Mouse (Mus musculus) mouse trophoblast stem cell (cell line): ENCODE measurements around the gene Matn3.
"Not testable (repeated sequence)": the region's sequence is repeated elsewhere in the genome, so short reads cannot be mapped to it uniquely, and the experiment has no call there.

Experiments
- in situ Hi-C, 2 experiments: fragments of 300-500 bp; cut with MseI, MboI; formaldehyde crosslinking; loops; 2 replicates in 1 of 2; 3 replicates in 1 of 2; pipeline ENCODE4 v1.15.1; 2025

Matn3 gene

DNA sequence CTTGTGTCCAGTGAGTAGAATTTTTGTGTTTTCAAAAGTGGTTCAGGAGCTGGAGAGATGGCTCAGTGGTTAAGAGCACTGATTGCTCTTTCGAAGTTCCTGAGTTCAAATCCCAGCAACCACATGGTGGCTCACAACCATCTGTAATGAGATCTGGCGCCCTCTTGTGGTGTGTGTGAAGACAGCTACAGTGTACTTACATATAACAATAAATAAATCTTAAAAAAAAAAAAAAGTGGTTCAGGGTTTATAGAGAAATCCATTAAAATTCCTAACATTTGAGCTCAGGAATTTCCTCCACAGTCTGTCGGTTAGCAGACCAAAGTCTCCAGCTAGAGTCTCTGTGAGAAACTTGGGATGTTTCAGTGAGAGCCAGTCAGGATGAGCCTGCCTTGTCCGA, 11.5 kb upstream of the Matn3 start:
- in situ Hi-C loops, result not testable (repeated sequence)

DNA sequence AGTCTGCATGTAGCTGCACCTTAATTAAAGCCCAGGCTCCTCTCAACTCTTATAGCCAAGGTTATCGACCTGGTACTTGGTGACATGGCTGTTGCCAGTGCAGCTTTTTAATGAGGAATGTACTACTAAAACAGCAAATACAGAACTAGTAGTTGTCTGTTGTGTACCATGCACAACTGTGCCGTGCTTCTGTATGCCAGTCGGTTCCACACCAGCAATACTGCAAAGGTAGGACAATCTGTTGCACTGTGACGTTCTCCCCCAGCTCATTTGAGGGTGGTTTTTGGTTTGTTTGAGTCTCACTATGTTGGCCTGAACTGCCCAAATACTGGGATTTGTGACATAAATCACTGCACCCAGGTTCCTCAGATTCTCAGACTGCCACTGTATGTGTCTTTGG, 8.2 kb upstream of the Matn3 start:
- in situ Hi-C loops, result no loop called here

GRCm38 (mm10) chr12:8940011-8941005, 7.4 kb upstream of the Matn3 start:
- in situ Hi-C loops, result no loop called here

DNA sequence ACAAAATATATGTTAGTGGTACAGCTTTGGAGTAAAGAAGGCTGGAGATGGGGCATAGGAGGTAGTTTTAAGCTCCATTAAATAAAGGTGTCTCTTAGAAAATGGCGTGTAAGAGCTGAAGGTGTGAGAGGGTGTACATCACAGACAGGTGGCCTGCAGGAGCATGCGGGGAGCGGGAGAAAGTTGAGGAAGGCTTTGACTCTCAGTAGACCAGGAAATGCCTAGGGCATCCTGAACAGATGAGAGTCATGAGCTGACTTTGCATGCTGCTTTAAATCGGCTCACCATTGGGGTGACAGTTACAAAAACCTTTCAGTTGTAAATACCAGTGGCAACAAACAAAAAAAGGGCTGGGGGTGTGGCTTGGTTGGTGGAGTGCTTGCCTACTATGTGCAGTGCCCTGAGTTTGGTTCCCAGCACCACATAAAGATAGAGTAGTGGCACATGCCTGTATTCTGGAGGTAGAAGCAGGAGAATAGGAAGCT, 6.6 kb upstream of the Matn3 start:
- in situ Hi-C loops, result no loop called here

DNA sequence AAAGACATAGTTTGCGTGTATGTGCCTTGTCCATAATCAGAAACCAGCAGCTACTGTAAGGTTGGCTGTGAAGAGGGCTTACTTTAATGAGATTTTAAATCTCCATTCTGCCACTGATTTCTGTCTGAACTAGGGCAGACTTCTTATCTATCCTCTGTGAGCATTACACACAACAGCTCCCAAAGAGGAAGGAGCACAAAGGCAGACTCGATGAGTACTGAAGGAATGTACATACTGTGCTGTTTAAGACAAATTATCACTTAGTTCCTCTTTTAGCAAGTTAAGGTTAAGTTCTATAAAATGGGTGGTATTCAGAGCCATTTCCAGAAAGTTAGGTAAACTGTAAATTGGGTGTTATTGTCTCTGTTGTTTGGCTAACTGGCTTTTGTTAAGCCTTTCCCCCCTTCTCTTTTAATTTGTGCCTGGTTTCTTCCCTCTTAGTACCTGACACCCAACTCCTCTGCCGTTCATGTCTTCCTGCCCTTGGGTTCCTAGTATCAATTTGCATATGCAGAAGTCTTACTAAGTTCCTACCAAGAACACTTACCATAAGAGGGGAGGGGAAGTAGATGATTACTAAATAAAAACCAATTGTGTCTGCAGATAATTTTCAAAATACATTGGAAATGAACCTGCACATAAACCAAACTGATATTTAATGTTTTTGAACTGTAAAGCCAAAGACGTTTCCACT, 5.9 kb upstream of the Matn3 start:
- in situ Hi-C loops, result no loop called here

DNA sequence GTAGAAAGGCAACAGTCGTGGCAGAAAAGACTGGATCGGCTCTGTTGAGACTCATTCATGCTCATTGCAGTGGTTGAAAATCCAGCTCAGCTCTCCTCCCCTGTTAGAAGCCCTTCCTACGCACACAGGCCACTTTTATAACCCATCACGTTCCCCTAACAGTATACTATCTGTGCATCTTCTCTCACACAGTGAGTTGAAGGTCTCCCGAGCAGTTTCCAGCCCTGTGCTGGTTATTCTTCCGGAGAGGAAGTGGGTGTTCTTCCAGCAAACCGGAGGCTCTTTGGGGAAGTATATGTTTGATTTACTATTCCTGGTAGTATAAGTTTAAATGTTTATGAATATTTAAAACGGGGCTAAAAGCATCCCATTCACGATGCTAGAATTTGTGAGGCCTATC, 566 bp upstream of the Matn3 start:
- in situ Hi-C loops, result no loop called here

GRCm38 (mm10) chr12:8953136-8953535, 5.4 kb downstream of the Matn3 start:
- in situ Hi-C loops, result no loop called here

DNA sequence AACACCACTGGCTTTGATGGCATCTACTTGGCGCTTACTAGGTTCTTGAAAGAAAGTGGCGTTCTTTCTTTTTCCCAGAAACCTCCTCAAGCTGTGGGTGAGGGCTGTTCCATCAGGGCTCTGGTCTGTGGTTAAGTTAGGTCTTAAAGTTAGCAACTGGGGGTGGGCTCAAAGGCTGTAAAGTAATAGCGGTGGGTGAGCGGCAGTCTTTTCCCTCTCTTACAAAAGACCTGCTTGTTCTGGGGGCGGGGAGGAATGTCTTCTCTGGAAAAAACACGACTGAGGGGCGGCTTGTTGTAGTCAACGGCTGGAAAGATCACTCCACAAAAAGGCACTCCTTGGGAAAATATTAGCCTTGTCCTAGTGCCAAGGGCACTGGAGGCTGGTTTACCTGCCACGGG, 6.4 kb downstream of the Matn3 start:
- in situ Hi-C loops, result no loop called here

DNA sequence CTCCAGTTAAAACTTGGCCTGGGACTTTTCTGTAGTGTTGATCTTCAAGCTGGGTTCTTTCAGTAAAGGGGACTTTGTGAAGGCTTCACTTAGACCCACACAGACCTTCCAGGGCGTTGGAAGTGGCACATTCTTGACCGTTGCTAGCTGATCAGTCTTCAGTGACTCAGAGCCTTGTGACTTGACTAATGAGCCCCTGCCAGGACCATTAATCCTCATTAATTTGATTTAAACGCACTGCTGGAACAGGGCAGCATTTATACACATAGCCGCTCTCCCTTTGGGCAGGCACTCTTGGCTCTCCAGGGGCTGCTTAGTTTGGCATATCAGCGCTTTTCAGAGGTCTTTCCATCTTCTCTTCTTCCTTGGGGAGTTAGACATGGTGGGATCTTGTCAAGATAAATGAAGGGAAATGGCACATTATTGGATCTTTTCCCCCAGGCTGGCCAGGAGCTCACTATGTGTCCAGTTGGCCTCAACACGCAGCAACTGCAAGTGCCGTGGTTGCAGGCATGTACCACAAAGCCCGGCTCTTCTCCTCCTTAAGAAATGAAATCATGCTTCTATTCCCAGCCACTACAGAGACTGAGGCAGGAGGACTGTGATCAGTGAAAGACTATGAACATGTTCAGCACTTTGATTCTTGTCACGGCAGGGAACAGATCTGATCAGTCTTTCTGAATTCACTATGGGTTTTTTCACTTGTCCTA, 14.0 kb downstream of the Matn3 start:
- in situ Hi-C loops, result no loop called here

DNA sequence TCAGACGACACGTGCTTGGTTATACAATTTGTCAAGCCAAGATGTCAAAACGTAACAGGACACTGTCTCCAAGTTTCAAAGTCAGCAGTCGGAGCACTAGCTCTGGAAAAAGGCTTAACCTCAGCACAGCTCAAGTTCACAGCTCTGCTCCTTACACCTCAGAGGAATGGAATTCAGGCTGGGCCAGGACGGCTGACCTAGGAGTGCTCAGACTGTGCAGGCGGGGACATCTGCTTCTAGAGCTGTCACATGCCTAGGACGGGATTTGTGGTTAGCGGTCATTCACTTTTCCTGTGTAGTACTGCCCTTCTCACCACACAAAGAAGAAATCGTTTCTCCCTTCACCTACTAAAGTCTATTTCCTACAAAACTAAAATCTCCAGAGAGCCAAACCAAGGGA, 22.1 kb downstream of the Matn3 start:
- in situ Hi-C loops, result no loop called here

DNA sequence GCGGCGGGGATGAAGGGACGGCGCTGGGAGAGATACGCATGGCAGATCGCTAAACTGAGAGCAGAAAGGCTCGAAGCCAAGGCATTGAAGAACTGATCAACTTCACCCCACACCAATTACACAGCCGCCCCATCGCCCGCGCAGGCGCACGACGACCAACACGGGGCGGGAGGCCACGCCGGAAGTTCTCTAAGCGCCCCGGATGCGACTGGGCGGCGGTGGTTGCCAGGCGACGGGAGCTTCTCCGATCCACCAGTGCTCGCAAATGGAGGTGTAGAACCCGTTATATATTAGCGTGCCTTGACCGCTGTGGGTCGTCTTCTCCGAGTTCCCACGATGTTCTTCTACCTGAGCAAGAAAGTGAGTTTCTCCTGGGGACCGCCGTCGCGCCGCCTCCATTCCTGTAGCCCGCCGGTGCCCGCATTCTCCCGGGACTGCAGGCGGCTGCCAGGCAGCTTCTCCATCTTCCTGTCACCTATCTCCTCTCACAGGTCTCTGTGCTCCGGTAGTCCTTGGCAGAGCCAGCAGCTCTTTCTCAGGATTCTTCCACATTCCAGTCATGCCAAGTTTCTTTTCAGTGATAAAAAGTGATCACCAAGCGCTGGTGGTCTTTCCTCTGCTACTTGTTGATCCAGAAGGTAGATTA, 26.2 kb downstream of the Matn3 start, which contains the start of gene Wdr35:
TSS of gene Wdr35 (plus strand) at position 73 of the 646 bp plus-strand sequence.
- in situ Hi-C loops, result no loop called here

GRCm38 (mm10) chr12:8975076-8975475, 27.3 kb downstream of the Matn3 start:
- in situ Hi-C loops, result no loop called here

- in situ Hi-C loops, result no loop called here
Measured at GRCm38 (mm10) chr12:8993231-8993630, 45.5 kb downstream of the Matn3 start.

DNA sequence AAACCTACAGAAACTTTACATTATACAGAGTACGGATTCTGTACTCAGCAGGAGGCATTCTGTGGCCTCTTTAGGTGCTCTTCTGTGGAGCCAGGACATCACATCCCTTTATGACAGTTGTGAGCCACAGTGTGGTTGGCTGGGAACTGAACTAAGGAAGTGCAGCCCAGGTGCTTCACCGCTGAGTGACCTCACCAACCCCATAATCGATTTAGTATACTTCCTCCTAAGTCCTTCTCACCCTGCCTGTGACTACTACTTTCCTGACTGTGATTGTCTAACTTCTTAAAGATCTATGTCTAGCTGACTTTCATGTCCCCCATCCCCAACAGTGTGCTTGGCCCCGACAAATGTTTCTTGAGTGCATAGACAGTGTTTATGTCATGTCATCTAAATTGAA, 50.6 kb downstream of the Matn3 start:
- in situ Hi-C loops, result no loop called here

DNA sequence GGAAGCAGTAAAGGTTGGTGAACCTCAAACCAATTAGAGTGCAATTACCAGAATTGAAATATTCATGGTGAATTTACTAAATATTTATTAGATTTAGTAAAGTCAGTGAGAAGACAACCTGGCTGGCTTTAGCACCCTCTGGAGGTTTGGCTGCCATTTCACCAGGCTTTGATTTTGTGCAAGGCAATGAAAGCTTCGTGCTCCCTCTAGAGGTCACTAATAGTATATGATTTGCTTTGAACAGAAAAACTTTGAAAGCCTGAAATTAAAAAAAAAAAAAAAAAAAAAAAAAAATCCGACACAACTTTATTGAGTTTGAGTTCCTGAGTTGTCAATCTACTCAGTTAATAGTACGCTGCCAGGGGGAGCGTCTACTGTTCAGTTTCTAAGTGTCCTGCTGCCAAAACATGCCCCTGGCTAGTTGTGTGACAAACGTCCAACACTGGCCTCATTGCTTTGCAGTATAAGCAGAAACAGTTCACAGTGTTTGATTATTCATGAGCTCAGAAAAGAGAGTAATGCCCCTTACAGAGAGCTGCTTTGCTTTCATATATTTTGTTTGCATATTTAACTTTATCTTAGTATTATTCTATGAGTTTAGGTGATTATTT, 54.4 kb downstream of the Matn3 start:
- in situ Hi-C loops, result loop anchor here in 1 of 2 experiments (10.0 kb wide), 2 partner anchors 117 to 237 kb away; no protein-coding TSS in a partner anchor

GRCm38 (mm10) chr12:9007146-9007545, 59.4 kb downstream of the Matn3 start:
- in situ Hi-C loops, result loop anchor here in 1 of 2 experiments (10.0 kb wide), 2 partner anchors 122 to 242 kb away; no protein-coding TSS in a partner anchor

DNA sequence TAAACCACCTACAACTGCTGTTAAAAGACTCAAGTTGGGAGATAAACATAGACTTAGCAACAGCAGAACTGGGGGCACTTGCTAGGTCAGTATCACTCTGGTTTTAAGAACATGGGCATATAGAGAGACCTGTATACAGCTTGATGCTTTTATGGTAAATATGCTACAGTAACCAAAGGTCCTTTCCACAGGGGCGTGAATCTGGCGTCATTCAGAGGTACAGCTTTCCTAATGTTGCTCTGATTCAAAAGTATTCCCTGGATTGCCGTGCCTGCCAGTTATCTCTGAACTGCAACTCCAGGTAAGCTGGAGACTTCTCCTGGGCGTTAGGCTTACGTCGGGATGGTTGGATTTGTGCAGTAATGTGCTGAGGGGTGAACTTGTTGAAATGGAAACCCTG, 60.1 kb downstream of the Matn3 start:
- in situ Hi-C loops, result loop anchor here in 1 of 2 experiments (10.0 kb wide), 2 partner anchors 123 to 243 kb away; no protein-coding TSS in a partner anchor

GRCm38 (mm10) chr12:9010311-9010710, 62.6 kb downstream of the Matn3 start:
- in situ Hi-C loops, result no loop called here

DNA sequence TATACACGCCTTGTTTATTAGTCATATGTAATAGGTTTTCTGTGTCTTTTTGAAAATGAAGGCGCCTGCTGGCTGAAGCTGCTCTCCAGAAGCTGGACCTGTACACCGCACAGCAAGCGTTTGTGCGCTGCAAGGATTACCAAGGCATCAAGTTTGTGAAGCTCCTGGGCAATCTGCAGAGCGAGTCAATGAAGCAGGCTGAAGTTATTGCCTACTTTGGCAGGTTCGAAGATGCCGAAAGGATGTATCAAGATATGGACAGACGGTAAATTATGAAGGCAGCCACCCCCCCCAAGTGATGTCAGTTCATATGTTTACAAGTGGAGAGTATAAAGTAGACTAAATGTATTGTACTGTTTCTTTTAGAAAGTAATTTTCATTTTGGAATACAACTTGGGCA, 68.6 kb downstream of the Matn3 start:
- in situ Hi-C loops, result no loop called here

DNA sequence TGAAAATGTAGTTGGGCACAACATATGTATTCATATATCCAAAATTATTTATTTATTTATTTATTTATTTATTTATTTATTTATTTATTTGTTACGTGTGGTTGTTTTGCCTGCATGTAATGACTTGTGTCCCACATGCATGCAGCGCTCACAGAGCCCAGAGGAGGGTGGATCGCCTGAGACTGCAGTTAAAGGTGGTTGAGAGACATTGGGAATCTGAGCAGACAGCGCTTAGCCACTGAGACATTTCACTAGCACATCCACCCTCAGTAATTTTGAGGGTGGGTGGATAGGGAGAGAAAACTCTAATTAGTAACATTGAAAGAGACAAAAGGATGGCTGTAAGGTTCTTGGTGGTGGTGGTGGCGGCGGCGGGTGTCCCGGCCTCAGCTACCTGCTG, 72.7 kb downstream of the Matn3 start:
- in situ Hi-C loops, result no loop called here

- in situ Hi-C loops, result no loop called here
Measured at GRCm38 (mm10) chr12:9020986-9021385, 73.3 kb downstream of the Matn3 start.
